Comparison of ENCODE assay signal across 14 mouse cellular contexts in genomic region chr2:94764852-94765435, GRCm38 (mm10).
A peak's percentile ranks its signal among the peaks of the same experiment; 100 is the strongest.
DNase-seq lines count a peak whose midpoint lies in the region; ATAC-seq lines count a peak whose summit lies in the region.
"Had no signal": no experiment of that assay in that cellular context is flagged by ENCODE, and none has a peak within 500 bp of the region (broad histone marks: within the 10 kb centered on the region; RNA-seq: fewer than 3 reads in every experiment).

No protein-coding gene starts in this region.

- no peak overlapping the region for H3K9ac ChIP-seq in embryonic facial prominence, embryonic 11.5 days (replicated peaks; ENCODE audit: low read length)
- H3K9ac ChIP-seq in hindbrain, embryonic 12.5 days, result no peak overlapping the region
- H3K9ac ChIP-seq in midbrain, embryonic 16.5 days (ENCODE audit: low read depth, low read length), result no peak overlapping the region

- DNase-seq in ZHBTc4 (ENCODE audit: low read depth, low spot score), result peak; percentile 16
- peak; percentile 50 for DNase-seq in embryonic facial prominence, embryonic 11.5 days (ENCODE audit: low spot score)
- DNase-seq in heart, adult 9 months (ENCODE audit: low spot score in 2 of 2), result no peak
- no peak for DNase-seq in right cerebral cortex, postnatal 4 days
- DNase-seq: cerebellum, postnatal 25 days; kidney, postnatal 25 days; lung, adult 18-20 months; thymus, postnatal 4 days had no signal

- no peak overlapping the region for H3K27ac ChIP-seq in embryonic facial prominence, embryonic 11.5 days (replicated peaks; ENCODE audit: low read depth, low read length)
- peak overlapping the region; percentile 32; the same call in 1 of the 2 replicates for H3K27ac ChIP-seq in hindbrain, embryonic 12.5 days
- 0 out of 2 replicates have a peak overlapping the region, but pooled peaks have one; percentile 43 for H3K27ac ChIP-seq in midbrain, embryonic 16.5 days (ENCODE audit: low read length)
- H3K27ac ChIP-seq: limb, embryonic 10.5 days had no signal

- WGBS in embryonic facial prominence, embryonic 11.5 days, result 16% methylated on average over 8 of the region's 8 CpGs
- 12% methylated on average over 8 of the region's 8 CpGs for WGBS in hindbrain, embryonic 12.5 days
- WGBS in midbrain, embryonic 16.5 days, result 6% methylated on average over 8 of the region's 8 CpGs

- no peaks in the 10 kb centered on the region for H3K36me3 ChIP-seq in embryonic facial prominence, embryonic 11.5 days (replicated peaks; ENCODE audit: control insufficient read depth, insufficient read depth, low read depth, low read length)
- H3K36me3 ChIP-seq in hindbrain, embryonic 12.5 days, result no peaks in the 10 kb centered on the region
- H3K36me3 ChIP-seq in midbrain, embryonic 16.5 days (ENCODE audit: control insufficient read depth, insufficient read depth, low read length), result no peaks in the 10 kb centered on the region
- H3K36me3 ChIP-seq: limb, embryonic 10.5 days had no signal

- H3K27me3 ChIP-seq in embryonic facial prominence, embryonic 11.5 days (ENCODE audit: control insufficient read depth, insufficient read depth, low read length), result no peaks in the 10 kb centered on the region
- no peaks in the 10 kb centered on the region for H3K27me3 ChIP-seq in hindbrain, embryonic 12.5 days
- no peaks in the 10 kb centered on the region for H3K27me3 ChIP-seq in midbrain, embryonic 16.5 days (ENCODE audit: control insufficient read depth, insufficient read depth, low read depth, low read length)

- H3K4me3 ChIP-seq in embryonic facial prominence, embryonic 11.5 days (ENCODE audit: low read depth, low read length), result no peak overlapping the region
- no peak overlapping the region for H3K4me3 ChIP-seq in hindbrain, embryonic 12.5 days
- no peak overlapping the region for H3K4me3 ChIP-seq in midbrain, embryonic 16.5 days (ENCODE audit: low read depth, low read length)
- H3K4me3 ChIP-seq: limb, embryonic 10.5 days had no signal

- no peaks in the 10 kb centered on the region for H3K9me3 ChIP-seq in embryonic facial prominence, embryonic 11.5 days (replicated peaks; ENCODE audit: control insufficient read depth, low read length)
- H3K9me3 ChIP-seq in hindbrain, embryonic 12.5 days (replicated peaks), result no peaks in the 10 kb centered on the region
- no peaks in the 10 kb centered on the region for H3K9me3 ChIP-seq in midbrain, embryonic 16.5 days (replicated peaks; ENCODE audit: control insufficient read depth, low read length, poor library complexity, severe bottlenecking)
- H3K9me3 ChIP-seq: limb, embryonic 10.5 days had no signal

- H3K4me1 ChIP-seq in embryonic facial prominence, embryonic 11.5 days (ENCODE audit: control insufficient read depth, insufficient read depth, low read length), result no peaks in the 10 kb centered on the region
- peaks cover 9% of the 10 kb centered on the region for H3K4me1 ChIP-seq in hindbrain, embryonic 12.5 days
- H3K4me1 ChIP-seq in midbrain, embryonic 16.5 days (ENCODE audit: control insufficient read depth, insufficient read depth, low read length), result peaks cover 5% of the 10 kb centered on the region
- H3K4me1 ChIP-seq: limb, embryonic 10.5 days had no signal

- H3K4me2 ChIP-seq in embryonic facial prominence, embryonic 11.5 days (ENCODE audit: low read depth, low read length), result no peak overlapping the region
- peak overlapping the region; percentile 11; the same call in 1 of the 2 replicates for H3K4me2 ChIP-seq in hindbrain, embryonic 12.5 days (replicated peaks)
- peak overlapping the region; percentile 1; the same call in 1 of the 2 replicates for H3K4me2 ChIP-seq in midbrain, embryonic 16.5 days (ENCODE audit: low read length)

- peak; percentile 80 for ATAC-seq in embryonic facial prominence, embryonic 11.5 days (replicated peaks; ENCODE audit: insufficient number of reproducible peaks, low FRiP score, low TSS enrichment, low read depth)
- peak; percentile 87 for ATAC-seq in hindbrain, embryonic 12.5 days (ENCODE audit: low FRiP score)
- peak; percentile 79 for ATAC-seq in midbrain, embryonic 16.5 days
- ATAC-seq in granulocyte monocyte progenitor cell, adult 5-6 weeks (replicated peaks; ENCODE audit: poor library complexity, severe bottlenecking), result no peak
- ATAC-seq in megakaryocyte, adult 5-6 weeks (ENCODE audit: poor library complexity, severe bottlenecking), result no peak
- ATAC-seq: CD4-positive, CD25-positive, alpha-beta regulatory T cell, adult 4 months had no signal

Comparison
In these comparisons a context has a peak if more than half of its experiments do, and no peak if none do; other contexts are left out.
1. DNase-seq: peak in ZHBTc4 (single experiment) and embryonic facial prominence, embryonic 11.5 days (single experiment); none in heart, adult 9 months (0 of 2) and right cerebral cortex, postnatal 4 days (single experiment).
2. ATAC-seq: peak in embryonic facial prominence, embryonic 11.5 days (single experiment), hindbrain, embryonic 12.5 days (single experiment) and midbrain, embryonic 16.5 days (single experiment); none in granulocyte monocyte progenitor cell, adult 5-6 weeks (single experiment) and megakaryocyte, adult 5-6 weeks (single experiment).